Mouse (Mus musculus): ENCODE data around the gene Traf1. TPM values are rescaled to one million over a fixed set of nuclear protein-coding genes. Genes with fewer than 3 reads are reported as not detected.

The Traf1 gene
- polyA plus RNA-seq, 1 experiment from 2014 or later, result 18.6 TPM

DNA sequence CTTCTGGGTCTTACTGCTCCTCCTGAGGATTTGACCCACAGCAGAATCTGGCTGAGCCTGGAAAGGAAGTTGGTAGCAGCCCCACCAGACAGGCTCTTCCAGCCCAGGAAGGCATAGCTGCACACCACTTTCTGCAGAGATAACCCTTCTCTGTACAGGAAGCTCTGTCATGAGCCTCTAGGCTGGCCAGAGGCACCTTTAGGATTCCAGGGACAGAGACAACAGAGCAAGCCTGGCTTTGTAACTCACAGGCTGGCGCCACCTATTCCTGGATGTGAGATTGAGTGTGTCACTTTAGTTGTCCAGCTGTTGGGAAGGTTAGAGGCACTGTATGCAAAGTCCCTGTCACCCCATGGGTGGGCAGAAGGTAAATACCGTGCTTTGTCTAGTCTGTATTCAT lies 46.5 kb downstream of the Traf1 start:
- no peak for TF ChIP-seq CTCF (IDR thresholded peaks at IDR 0.05; ENCODE audit: low read depth)
- no peak overlapping the region for H3K4me3 ChIP-seq (replicated peaks; ENCODE audit: low read depth, low read length)
- DNase-seq (ENCODE audit: low spot score) (no peak), ATAC-seq (replicated peaks; ENCODE audit: low FRiP score, low read depth) (no peak)
- no peak overlapping the region for H3K27ac ChIP-seq
- H3K4me1 ChIP-seq (replicated peaks; ENCODE audit: insufficient read depth, low read length), result 0 out of 2 replicates have a peak, but pooled peaks cover 9% of the 10 kb centered on the region
- no peaks in the 10 kb centered on the region for H3K9me3 ChIP-seq (replicated peaks; ENCODE audit: low read length)
- H3K9ac ChIP-seq (ENCODE audit: low read depth, low read length), result no peak overlapping the region
- 64% methylated on average over 2 of the region's 2 CpGs for WGBS
- H3K36me3 ChIP-seq (ENCODE audit: insufficient read depth, low read length), result no peaks in the 10 kb centered on the region
- H3K27me3 ChIP-seq (ENCODE audit: insufficient read depth, low read length), result no peaks in the 10 kb centered on the region
- H3K4me2 ChIP-seq (ENCODE audit: low read length), result no peak overlapping the region

DNA sequence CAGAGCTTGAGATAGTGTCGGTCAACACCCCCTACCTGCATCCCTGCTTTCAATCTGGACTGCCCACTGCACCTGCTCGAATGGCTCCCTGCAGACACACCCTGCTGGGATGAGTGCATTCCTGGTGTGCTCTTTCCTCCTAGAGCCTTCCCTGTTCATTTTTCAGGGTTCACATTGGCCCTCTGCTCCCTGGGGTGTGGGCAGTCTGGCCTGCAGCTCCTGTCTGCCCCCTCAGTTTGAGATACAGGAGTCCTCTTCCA lies 46.8 kb downstream of the Traf1 start:
- TF ChIP-seq CTCF (IDR thresholded peaks at IDR 0.05; ENCODE audit: low read depth), result no peak
- ATAC-seq (replicated peaks; ENCODE audit: low FRiP score, low read depth) (no peak), DNase-seq (ENCODE audit: low spot score) (no peak)
- 15% methylated on average over 2 of the region's 2 CpGs for WGBS
- Histone ChIP-seq H3K27me3 (ENCODE audit: insufficient read depth, low read length) (no peaks in the 10 kb centered on the region), H3K4me1 (replicated peaks; ENCODE audit: insufficient read depth, low read length) (0 out of 2 replicates have a peak, but pooled peaks cover 9% of the 10 kb centered on the region), H3K27ac (no peak overlapping the region), H3K4me3 (replicated peaks; ENCODE audit: low read depth, low read length) (no peak overlapping the region), H3K9me3 (replicated peaks; ENCODE audit: low read length) (no peaks in the 10 kb centered on the region), H3K4me2 (ENCODE audit: low read length) (no peak overlapping the region), H3K36me3 (ENCODE audit: insufficient read depth, low read length) (no peaks in the 10 kb centered on the region), H3K9ac (ENCODE audit: low read depth, low read length) (no peak overlapping the region)

DNA sequence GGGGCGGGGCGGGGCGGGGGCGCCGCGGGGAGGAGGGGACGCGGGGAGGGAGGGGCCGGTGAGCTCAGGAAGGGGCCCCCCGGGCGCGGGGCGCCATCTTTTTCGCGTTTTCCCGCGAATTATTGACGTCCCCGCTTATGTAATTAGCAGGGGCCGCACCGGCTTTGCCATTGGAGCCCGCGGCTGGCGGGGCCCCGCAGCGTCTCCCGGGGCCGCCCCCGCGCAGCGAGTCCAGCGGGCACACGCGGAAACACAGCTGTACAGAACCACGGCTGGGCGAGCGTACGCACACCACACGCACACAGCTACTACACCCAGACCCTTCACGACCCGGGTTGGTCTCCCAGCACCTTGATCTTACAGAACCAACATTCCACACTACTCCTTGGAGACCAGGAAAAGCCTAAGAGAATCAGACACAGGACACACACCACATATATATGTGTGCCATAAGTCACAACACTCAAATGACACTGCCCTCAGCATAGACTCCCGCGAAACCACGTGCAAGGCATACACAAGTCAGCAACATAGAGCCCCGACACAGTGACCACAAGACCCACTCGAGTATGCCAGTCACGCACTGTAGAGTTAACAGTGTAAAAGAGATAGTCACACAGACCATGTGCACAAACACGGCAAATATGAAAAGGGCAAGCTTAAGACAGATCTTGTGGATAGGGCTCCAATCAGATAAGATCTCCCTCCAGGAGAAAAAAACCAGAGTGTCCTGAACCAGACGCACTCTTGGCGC lies 47.3 kb downstream of the Traf1 start:
- Histone ChIP-seq H3K9ac (ENCODE audit: low read depth, low read length) (peak overlapping the region; percentile 65), H3K4me2 (ENCODE audit: low read length) (peak overlapping the region; percentile 98), H3K27ac (no peak overlapping the region), H3K4me3 (replicated peaks; ENCODE audit: low read depth, low read length) (peak overlapping the region; percentile 68), H3K9me3 (replicated peaks; ENCODE audit: low read length) (no peaks in the 10 kb centered on the region), H3K27me3 (ENCODE audit: insufficient read depth, low read length) (no peaks in the 10 kb centered on the region), H3K4me1 (replicated peaks; ENCODE audit: insufficient read depth, low read length) (0 out of 2 replicates have a peak, but pooled peaks cover 9% of the 10 kb centered on the region), H3K36me3 (ENCODE audit: insufficient read depth, low read length) (no peaks in the 10 kb centered on the region)
- WGBS, result 3% methylated on average over 43 of the region's 50 CpGs
- DNase-seq (ENCODE audit: low spot score) (peak; percentile 46), ATAC-seq (replicated peaks; ENCODE audit: low FRiP score, low read depth) (peak; percentile 56; the same call in 1 of the 2 replicates)
- no peak for TF ChIP-seq CTCF (IDR thresholded peaks at IDR 0.05; ENCODE audit: low read depth)

DNA sequence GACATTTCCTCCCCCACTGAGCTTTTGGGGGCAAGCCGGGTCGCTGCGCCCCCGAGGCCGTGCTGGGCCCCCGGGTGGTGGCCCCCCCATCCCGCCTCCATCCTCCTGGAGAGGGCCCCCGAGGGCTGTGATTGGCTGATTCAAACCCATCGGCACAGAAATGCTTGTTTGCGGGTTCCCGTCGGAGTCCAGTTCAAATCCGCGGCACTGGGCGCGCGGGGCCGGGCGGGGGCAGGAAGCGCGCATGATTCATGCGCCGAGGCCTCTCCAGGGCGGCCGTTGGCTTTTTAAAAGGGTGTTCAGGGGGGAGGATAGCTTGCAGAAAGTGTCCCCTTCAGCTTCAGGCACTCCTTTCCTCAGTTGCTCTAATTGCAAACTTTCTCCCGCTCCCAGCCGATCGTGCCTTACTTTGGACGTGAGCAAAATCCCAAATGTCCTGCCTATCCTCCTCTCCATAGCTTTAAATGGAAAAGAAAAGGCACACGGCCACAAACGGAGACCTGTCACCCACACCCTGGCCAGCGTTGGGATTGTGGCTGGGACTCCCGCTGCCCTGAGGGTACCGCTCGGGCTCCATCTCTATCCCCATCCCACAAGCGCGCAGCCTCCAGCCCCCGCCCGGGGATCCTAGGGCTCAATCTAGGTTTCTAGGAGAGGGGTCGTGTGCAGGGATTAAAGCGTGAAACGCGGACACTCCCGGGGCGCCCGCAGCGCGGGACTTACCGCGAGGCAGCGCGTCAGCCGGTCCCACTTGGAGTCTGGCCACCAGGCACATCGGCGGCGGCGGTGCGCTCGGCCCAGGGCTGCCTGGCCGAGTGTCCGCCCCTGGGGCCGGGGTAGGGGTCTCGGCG lies 48.1 kb downstream of the Traf1 start, which contains the start of gene Phf19:
Gene Phf19, minus strand, starts transcription at position 809 of the 851 bp plus-strand sequence.
- H3K27me3 ChIP-seq (ENCODE audit: insufficient read depth, low read length), result no peaks in the 10 kb centered on the region
- ATAC-seq (replicated peaks; ENCODE audit: low FRiP score, low read depth) (peak; percentile 19; the same call in 1 of the 2 replicates), DNase-seq (ENCODE audit: low spot score) (peak; percentile 29)
- TF ChIP-seq CTCF (IDR thresholded peaks at IDR 0.05; ENCODE audit: low read depth), result no peak
- H3K4me2 ChIP-seq (ENCODE audit: low read length), result peak within 1 kb of the TSS; percentile 98
- H3K9me3 ChIP-seq (replicated peaks; ENCODE audit: low read length), result no peaks in the 10 kb centered on the region
- peak within 1 kb of the TSS; percentile 68 for H3K4me3 ChIP-seq (replicated peaks; ENCODE audit: low read depth, low read length)
- peak within 1 kb of the TSS; percentile 37; the same call in 1 of the 2 replicates for H3K27ac ChIP-seq
- peak within 1 kb of the TSS; percentile 65 for H3K9ac ChIP-seq (ENCODE audit: low read depth, low read length)
- H3K36me3 ChIP-seq (ENCODE audit: insufficient read depth, low read length), result no peaks in the 10 kb centered on the region
- 0 out of 2 replicates have a peak, but pooled peaks cover 9% of the 10 kb centered on the region for H3K4me1 ChIP-seq (replicated peaks; ENCODE audit: insufficient read depth, low read length)
- 0% methylated on average over 58 of the region's 64 CpGs for WGBS

DNA sequence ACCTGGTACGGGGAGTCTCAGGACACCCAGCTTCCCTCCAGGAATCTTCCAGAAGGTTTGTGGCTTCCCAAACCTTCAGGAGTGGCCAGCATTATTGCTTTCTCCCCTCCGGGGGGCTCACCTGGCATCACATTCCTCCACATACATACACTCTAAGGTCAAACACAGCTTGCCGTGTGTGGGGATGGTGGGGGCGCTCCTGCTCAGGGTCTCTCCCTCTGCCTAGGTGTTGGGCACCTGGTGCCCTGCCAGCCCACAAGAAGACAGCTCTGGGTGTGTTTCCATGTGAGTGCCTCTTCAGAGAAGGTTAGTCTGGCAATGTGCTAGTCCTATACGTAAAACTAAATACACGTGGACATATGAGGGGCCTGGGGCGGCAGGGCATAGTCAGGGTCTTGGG lies 49.0 kb downstream of the Traf1 start:
- Histone ChIP-seq H3K27ac (no peak overlapping the region), H3K9ac (ENCODE audit: low read depth, low read length) (0 out of 2 replicates have a peak overlapping the region, but pooled peaks have one; percentile 65), H3K27me3 (ENCODE audit: insufficient read depth, low read length) (no peaks in the 10 kb centered on the region), H3K9me3 (replicated peaks; ENCODE audit: low read length) (no peaks in the 10 kb centered on the region), H3K4me1 (replicated peaks; ENCODE audit: insufficient read depth, low read length) (0 out of 2 replicates have a peak, but pooled peaks cover 9% of the 10 kb centered on the region), H3K36me3 (ENCODE audit: insufficient read depth, low read length) (no peaks in the 10 kb centered on the region), H3K4me3 (replicated peaks; ENCODE audit: low read depth, low read length) (peak overlapping the region; percentile 68), H3K4me2 (ENCODE audit: low read length) (peak overlapping the region; percentile 98)
- 0 out of 2 replicates have a peak, but pooled peaks have one; percentile 27 for ATAC-seq (replicated peaks; ENCODE audit: low FRiP score, low read depth)
- TF ChIP-seq CTCF (IDR thresholded peaks at IDR 0.05; ENCODE audit: low read depth), result no peak
- DNase-seq (ENCODE audit: low spot score), result no peak
- 30% methylated on average over 7 of the region's 7 CpGs for WGBS

DNA sequence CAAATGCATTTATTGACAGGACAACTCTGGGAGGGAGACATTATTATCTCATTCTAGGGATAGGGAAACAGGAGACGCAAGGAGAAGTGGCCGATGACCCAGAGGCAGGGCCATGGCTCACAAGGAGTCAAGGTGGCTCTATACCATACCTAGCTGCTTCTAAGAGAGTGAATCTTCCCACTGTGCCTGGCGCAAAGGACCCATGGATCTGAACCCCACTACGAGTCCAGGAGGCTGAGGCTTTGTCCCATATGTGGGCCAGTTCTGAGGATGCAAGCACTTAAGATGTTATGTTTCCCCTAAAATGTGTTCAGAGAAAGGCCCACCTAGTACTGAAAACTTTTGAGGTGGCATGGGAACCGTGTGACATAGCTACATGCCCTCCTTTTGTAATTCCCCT lies 49.7 kb downstream of the Traf1 start:
- DNase-seq (ENCODE audit: low spot score), result no peak
- Histone ChIP-seq H3K4me2 (ENCODE audit: low read length) (no peak overlapping the region), H3K9me3 (replicated peaks; ENCODE audit: low read length) (no peaks in the 10 kb centered on the region), H3K36me3 (ENCODE audit: insufficient read depth, low read length) (no peaks in the 10 kb centered on the region), H3K4me1 (replicated peaks; ENCODE audit: insufficient read depth, low read length) (0 out of 2 replicates have a peak, but pooled peaks cover 9% of the 10 kb centered on the region), H3K27me3 (ENCODE audit: insufficient read depth, low read length) (no peaks in the 10 kb centered on the region), H3K4me3 (replicated peaks; ENCODE audit: low read depth, low read length) (no peak overlapping the region), H3K9ac (ENCODE audit: low read depth, low read length) (no peak overlapping the region), H3K27ac (no peak overlapping the region)
- WGBS, result 66% methylated on average over 5 of the region's 5 CpGs
- ATAC-seq (replicated peaks; ENCODE audit: low FRiP score, low read depth), result no peak
- no peak for TF ChIP-seq CTCF (IDR thresholded peaks at IDR 0.05; ENCODE audit: low read depth)

Data from kidney, postnatal 0 days (tissue).